Mouse (Mus musculus) cerebellum, adult (tissue): ENCODE measurements around the gene Rnf151.

Experiments used
- ATAC-seq: cut with Nextera tagmentation; 2 replicates; pipeline ENCODE4 v1.9.2; 2017; ENCODE audit warnings: mild to moderate bottlenecking, moderate library complexity, mixed read lengths; ENCODE audit not compliant: insufficient number of reproducible peaks, low FRiP score, low TSS enrichment

Gene Rnf151

DNA sequence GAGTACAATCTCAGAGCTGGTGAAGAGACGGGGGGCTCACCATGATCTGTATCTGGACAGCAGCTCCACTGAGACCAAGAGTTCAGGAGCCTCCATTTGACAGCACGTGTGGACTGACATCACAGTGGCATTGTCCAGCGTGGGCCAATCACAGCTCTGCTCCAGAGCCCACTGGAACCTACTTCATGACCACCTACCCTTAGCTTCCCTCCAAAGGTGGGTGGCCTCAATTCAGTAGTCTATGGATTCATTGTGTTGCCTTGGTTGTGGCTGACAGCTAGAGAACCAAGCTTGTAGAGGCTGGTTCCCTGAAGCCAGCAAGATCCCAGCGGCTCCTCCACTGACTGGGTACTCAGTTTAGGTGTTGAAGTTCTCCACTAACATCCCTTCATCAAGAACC lies at the start of gene Rnf151, which contains the start of gene Rps2:
Gene Rnf151, minus strand, starts transcription at position 121 of the 400 bp plus-strand sequence.
Gene Rps2, plus strand, starts transcription at position 174 of the 400 bp plus-strand sequence.
- ATAC-seq: no peak

DNA sequence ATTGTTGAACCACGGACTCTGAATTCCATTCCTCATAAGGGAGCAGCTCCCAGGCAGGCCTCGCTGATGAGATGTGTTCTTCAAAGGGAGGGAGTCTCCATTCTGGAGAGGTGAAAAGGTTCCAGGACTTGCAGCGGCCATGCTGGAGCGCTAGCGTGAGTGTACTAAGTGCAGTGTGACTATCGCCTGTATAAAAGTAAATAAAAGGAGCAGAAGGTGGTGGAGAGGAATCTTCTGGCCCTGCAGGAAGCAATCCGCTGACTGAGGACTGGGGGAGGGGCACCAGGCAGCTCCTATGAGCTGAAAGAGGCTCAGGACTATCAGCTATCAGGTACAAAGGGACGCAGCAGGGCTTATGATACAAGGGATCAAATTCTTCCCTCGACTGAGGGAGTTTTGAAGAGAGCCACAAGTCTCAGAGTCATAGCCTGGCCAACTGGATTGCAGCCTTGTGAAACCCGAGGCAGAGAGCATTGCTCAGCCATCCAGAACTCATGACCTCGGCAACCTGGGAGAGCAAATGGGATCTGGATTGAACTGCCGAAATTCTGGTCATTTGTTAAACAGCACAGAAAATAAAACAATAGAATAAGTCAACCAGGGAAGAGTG lies 48.5 kb upstream of the Rnf151 start:
- ATAC-seq: no peak

DNA sequence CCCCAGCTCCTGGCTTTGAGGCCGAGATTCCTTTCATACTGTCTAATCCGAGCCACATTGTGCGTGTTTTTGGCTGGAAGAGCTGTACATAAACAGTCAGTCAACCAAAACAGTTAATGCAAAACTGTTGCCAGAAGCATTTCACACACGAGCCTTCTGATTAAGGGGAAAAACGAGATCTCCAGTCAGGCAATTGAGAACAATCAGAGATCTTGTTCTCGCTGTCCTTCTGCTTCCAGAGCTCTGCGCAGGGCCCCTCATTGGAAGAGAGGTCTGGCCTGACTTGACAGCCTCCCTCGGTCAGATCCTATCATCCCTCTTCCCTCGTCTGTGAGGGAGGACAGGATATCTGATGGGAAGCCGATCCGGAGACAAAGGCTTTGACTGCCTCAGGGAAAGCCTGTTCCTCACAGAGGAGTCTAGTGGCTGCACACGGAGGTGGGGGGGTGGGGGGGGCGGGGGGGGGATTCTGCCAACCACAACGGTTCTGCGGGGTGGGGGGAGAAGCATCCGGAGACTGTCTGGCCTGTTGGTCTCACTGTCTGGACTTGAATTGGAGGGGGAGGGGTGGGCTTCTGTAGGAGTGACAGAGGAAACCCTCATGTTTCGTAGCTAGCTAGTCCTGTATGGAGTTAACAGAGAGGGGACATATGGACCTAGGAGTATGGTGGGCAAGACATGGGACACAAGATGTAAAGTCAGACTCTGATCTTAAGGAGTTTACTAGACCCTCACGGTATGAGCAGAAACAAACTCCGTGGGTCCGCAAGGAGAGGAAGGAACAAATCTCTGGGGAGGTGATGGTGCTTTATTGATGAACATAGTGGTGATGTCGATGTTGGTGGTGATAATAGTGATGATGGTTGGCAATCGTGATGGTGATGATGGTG lies 47.4 kb upstream of the Rnf151 start:
- ATAC-seq: no peak

DNA sequence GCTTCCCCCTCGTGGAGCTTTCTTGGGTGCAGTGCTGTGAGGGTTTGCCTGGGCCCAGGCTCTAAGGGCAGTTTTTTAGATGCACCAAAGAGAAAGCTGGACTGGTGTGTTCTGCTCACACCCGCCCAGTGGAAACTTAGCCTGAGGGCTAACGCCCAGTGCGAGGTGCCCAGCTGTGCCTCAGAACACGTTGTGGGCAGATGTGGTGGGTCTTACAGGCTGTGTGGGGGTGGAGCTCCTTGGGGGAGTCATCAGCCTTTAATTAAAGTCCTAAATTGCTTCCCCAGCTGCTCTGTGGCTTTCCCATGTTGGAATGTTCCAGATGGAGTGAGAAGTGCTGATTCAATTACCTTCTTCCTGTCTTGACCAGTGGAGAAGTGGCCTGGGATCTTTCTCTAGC lies 43.3 kb upstream of the Rnf151 start:
- no peak for ATAC-seq

DNA sequence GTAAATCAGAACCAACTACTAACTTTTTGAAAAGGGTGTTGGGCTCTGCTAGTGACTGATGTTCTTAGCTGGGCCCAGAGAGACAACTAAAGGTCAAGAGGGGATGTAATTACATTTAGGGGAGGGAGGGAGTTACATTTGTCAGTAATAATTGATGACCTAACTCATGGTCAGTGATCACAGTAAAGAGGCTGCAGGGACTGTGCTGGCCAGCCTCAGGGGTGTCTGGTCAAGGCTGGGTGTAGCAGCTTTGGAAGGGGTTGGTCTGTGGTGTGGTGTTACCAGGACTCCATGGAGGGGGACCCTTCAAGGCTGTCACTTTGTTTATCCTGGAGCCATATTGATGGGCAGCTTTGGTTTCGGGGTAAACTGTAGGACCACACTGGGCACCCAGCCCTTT lies 39.5 kb upstream of the Rnf151 start:
- no peak for ATAC-seq

DNA sequence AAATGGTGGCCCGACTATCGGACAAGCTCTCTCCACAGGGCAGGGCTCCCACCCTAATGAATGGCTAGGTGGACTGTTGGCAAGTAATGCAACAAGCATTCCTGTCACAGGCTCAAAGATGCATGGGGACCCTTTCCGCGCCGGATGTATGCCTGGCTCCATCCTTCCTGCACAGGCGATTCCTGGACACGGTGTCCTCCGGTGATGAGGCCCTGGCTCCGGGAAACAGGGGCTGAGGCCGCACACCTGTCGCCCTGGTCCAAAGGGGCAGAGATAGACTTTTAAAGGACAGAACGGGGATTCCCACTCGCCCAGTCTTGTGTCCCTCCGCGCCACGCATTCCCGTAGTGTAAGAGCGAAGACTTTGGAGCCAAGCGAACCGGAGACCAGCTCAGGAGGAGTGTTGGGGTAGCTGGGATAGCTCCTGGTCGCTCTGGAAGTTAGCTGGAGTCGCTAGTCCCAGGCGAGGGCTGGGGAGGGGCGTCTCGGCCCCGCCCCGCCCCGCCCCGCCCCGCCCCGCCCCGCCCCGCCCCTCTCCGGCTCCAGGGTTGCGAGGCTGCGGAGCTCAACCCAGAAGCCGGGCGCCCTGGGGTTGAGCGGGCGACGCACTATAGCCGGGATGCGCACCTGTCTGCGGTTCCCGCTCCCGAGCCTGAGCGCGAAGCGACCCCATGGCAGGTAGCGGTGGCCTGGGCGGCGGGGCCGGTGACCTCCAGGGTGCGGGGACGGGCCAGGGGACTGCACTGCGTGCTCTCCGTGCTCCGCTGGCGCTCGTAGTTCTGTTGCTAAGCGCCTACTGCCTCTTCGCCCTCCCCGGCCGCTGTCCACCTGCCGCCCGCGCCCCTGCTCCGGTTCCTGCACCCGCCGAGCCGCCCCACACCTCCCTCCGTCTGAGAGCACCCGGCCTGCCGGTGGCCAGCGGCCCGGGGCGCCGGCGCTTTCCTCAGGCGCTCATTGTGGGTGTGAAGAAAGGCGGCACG lies 34.8 kb upstream of the Rnf151 start, which contains the start of gene Hs3st6:
Gene Hs3st6, plus strand, starts transcription at position 574 of the 980 bp plus-strand sequence.
- ATAC-seq: no peak

DNA sequence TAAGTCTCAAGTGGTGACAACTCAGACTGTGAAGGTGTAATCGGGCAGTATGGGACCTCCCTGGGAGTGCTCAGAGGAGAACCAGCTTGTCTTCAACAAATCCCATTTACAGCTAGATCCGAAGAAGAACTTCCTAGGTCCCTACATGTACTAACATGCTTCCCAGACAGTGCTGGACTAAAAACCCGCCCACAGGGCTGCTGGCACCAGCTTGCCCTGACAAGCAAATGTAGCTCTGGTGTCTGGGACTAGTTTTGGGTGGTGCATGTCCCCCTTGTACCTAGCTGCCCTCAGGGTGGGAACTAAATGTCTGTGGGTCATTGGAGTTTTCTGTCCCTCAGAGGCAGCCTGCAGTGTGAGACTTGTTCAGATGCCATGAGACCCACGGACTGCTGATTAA lies 33.7 kb upstream of the Rnf151 start:
- ATAC-seq: no peak

DNA sequence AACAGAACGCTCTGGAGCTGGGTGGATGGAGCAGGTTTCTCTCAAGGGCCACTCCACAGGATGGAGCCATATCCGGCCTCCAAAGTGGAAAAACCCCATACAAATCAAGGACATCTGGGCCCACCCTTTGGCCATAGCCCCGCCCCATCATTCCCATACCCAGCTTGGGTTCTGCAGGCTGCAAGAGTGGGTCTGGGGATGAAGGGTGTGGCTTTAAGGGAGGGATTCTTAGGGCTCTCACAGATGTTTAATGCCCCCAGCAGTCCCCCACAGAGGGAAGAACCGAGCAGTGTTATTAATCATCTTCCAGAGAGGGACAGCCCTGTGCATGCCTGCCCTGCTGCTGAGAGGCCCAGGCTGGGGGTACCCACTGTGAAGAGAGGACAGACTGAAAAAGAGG lies 29.1 kb upstream of the Rnf151 start:
- no peak for ATAC-seq

DNA sequence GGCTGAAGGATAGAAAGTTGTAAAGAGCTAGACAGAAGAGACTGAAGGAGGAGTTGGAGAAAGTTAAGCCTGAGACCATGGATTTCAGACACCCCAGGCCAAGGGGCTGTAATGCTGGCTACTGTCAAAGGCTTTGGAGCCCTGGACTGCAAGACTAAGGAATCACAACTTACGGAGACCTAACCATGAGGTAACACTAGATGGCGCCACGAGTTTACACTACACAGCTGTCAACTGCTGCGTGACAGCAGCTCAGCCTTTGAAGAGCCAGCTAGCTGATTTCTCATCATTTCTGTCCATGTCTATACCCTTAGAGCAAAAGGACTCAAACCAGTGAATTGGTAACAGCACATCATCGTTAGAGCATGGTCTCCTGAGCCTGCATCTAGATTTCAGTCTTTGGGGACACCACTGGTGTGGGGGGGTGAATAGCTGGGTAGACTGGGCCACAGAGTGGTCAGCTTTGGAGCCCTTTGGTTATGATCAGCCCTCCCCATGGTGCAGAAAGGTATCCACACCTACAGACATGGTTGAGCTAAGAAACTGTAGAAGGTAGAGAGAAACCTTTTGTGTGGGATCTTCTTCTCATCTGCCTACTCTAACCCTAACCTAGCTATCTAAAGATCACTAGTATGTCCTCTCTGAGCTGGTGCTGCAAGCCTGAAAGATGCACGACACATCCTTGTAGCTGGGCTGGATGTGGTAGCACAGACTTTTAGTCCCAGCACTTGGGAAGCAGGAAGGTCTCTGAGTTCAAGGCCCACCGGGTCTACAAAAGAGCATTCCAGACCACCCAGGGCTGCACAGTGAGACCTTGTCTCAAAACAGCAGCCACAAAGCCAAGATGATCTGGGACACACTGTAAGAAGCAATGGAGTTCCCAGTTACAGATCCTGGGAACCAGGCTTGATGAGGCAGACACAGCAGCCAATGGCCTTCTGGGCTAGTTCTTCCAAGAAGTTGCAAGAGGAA lies 27.9 kb upstream of the Rnf151 start:
- no peak; the same call in 1 of the 2 replicates for ATAC-seq

DNA sequence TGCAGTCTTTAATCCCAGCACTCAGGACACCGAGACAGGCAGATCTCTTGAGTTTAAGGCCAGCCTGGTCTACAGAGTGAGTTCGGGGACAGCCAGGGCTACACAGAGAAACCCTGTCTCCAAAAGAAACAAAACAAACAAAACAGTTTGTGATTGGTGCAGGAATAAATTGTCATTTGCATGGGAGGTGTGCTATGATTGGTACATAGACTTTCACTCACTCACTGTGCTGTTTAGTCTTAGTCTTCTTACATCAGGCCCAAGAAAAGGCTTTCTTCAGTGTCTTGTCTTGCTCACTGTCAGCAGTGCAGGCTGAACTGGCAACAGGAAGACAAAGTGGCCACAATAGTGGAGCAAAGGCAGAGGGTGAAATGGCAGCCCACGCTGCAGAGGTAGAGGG lies 26.5 kb upstream of the Rnf151 start:
- ATAC-seq: no peak

DNA sequence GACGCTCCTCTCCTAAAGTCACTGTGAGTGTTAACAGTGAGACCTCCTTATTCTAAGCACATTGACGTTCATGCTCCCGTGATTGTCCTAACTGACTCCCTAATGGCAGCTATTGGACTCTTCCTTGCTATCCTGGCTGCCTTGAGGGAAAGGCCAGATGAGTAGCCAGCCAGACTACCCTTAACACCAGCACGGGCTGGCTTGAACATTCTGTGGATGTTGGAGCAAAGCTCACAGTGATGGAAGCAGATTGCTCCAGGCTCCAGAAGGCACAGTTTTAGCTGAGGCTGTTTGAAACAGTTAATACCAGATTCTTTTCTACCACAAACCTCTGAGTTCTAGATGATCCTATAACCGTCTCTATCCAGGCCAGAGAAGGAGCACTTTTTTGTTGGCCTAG lies 26.0 kb upstream of the Rnf151 start:
- no peak for ATAC-seq

DNA sequence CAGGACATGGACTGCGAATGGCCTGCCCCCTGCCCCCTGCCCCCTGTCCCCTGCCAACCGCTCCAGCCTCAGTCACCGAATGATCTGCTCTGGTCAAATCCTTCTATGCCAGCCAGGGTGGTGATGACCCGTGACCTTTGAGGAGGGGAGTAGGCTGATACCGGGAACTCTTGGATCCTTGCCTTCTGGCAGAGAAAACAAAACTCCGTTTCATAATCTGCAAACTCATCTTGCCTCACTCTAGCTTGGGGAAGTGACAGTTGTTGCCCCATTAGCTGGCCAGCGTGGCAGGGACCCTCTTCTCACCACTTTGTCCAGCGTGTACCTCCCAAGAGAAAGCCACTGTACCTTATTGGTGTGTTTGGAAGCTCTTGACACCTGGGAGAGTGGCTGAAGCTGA lies 24.4 kb upstream of the Rnf151 start:
- ATAC-seq: no peak

DNA sequence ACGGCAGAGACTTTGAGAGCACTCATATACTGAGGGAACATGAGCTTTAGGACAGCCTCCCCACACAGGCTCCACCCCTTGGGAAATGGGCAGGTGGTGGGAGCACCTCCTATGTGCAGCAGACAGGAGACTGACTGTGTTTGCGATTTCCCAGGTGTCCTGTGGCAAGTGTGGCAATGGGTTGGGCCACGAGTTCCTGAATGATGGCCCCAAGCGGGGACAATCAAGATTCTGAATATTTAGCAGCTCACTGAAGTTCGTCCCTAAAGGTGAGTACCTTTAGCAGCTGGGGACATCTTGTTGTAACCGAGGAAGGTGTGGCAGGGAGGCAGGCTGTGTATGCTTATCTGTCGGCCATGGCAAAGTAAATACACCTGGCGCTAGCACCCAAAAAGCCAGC lies 22.1 kb upstream of the Rnf151 start:
- ATAC-seq: no peak

DNA sequence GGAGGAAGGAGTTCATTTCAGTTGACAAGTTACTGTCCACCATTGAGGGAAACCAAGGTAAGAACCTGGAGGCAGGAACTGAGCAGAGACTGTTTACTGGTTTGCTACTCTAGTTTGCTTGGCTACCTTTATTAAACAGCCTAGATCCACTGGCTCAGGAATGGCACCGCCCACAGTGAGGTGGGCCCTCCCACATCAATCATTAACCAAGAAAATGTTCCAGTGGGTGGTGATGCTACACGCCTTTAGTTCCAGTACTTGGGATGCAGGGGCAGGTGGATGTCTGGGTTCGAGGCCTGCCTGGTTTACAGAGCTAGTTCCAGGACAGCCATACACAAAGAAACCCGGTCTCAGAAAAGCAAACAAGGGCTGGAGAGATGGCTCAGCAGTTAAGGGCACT lies 20.4 kb upstream of the Rnf151 start:
- no peak for ATAC-seq

DNA sequence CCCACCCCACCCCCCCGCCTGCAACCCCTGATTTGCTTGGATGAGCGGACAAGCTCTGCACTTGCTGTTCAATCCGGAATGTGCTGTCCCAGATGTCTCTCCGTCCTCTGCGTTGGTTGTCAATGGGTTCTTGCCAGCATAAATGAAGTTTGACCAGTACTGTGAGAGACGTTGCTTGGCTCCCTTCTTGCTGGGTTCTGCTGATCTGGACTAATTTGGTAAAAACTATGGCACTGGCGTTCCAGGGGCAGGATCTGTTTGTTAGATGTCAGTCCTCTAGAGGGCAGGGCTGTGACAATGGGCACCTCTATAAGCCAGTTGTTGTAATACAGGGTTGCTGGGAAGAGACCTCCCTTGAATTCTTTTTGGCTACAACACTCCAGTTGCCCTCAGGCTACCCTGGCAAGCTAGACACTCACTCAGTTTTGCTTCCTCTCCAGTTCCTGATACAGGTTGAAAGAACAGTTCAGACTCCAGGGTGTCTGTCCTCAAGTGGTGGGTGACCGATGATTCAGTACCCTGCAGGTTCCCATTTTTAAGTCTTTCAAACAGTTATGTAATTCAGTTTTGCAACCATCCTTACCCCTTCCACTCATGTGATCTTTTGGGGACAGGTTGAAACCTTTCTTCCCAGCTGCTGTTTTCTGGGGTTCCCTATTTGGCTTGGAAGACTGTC lies 19.4 kb upstream of the Rnf151 start:
- no peak for ATAC-seq

DNA sequence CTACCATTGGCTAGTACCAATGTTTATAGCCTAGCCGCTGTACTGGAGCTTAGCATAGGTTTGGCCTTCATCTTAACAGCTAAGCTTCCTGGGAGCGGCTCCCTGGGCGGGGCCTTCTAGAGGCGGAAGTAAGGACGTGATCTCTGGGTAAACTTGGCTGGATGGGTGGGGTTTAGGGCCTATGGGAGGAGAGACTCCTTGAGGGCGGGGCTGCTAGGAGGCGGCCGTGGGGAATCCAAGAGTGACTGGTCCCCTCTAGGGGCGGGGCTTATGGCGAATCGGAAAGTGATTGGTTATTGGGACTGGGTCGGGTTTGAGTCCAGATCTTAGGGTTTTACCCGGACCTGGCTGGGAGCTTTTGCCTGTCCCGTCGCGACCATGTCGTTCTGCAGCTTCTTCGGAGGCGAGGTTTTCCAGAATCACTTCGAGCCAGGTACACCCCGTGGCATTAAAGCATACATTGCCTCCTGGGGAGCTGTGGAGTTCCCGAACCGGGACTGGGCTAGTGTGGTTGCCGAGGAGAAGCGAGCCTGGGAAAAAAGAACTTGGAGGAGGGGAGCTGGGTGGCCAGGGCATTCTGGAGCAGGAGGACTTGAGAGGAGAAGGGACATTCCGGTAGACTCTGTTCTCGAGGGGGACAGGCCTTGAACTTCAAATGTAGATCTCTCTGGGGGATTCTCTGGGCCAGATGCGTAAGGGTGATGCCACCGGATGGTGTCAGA lies 18.6 kb upstream of the Rnf151 start, which contains the start of gene Msrb1:
Gene Msrb1, plus strand, starts transcription at position 313 of the 722 bp plus-strand sequence.
- ATAC-seq: peak; percentile 84

DNA sequence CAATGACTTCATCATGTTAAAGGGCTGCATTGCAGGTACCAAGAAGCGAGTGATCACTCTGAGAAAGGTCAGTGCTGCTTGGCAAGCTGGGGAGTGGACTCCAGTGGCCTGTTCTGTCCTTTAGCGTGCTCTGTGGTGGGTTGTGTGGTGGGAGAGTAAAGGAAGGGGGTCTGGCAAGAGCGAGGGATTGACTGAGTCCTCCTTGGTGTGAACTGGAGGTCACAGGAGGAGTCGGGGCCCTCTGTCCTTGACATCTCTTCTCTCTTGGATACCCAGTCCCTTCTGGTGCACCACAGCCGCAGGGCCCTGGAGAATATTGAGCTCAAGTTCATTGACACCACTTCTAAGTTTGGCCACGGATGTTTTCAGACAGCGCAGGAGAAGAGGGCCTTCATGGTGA lies 17.6 kb upstream of the Rnf151 start:
- ATAC-seq: no peak

DNA sequence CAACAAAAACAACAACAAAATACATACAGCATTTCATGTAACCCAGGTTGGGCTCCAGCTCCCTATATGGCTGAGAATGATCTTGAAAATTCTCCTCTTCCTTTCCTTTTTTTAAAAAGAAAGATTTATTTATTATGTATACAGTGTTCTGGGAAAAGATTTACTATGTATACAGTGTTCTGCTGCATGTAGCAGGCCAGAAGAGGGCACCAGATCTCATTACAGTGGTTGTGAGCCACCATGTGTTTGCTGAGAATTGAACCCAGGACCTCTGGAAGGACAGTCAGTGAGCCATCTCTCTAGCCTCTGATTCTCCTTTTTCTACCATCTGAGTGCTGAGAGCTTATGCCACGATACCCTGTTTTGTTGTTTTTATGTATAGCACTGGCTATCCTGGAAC lies 16.6 kb upstream of the Rnf151 start:
- ATAC-seq: no peak
